Mouse (Mus musculus) ovary, postnatal 14 days (tissue): Measurements from ENCODE around the gene Trpm7.
"Not testable (repeated sequence)": the region's sequence is repeated elsewhere in the genome, so short reads cannot be mapped to it uniquely, and the experiment has no call there.

Experiments used
- DNase-seq: peaks from one replicate; pipeline ENCODE4 v3.0.0; 2022; ENCODE audit warnings: low spot score

Gene Trpm7

GRCm38 (mm10) chr2:126875871-126876796 is at the start of gene Trpm7:
Gene Trpm7, minus strand, starts transcription at chr2:126876230.
- peak; percentile 81 for DNase-seq

DNA sequence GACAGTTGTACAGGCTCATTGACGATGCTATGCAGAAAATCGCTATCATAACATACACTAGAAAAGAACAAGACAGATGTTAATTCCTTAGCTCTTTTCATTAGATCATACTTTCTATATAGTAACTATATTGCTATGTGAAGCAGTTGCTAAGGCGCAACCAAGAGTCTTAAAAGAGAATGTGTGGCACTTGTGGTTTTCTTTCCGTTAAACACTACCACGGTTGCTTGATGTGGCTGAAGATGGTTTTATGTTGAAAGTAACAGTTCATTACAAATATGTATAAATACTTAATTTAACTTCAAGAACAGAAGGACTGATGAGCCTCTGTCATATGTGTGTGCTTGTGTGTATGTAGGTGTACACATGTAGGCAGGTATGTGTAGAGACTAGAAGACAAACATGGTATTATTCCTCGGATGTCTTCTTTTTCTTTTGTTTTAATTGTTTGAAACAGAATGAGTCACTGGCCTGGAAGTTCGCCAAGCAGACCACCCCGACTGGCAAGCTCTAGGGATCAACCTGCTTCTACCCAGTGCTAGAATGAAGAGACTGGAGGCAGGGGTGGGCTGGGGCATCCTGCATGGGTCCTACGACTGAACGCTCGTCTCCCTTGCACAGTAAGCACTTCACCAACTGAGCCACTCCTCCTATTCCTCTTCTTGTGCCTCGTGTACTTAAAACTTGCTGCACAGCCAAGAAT is 44.5 kb upstream of the Trpm7 start:
- DNase-seq: no peak

- no peak for DNase-seq
Observed at GRCm38 (mm10) chr2:126916236-126916635, 40.2 kb upstream of the Trpm7 start.

DNA sequence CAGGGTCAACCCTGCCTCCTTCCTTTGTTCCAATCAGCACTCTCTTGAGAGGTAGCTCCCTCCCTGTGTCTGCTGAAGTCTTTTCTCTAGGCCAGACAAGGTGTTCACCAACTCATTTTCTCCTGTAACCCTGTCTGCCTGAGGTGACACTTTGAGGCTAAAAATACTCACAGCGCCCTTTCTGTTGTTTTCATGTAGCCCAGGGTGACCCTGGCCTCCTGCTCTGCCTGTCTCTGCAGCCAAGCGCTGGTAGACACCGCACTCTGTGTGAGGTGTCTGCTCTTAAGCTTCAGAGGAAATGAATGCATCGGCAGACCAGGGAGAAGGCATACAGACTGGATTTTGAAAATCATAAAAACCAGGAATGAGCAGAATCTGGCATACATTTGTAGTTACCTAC is 38.1 kb upstream of the Trpm7 start:
- no peak for DNase-seq

- DNase-seq: no peak
Observed at GRCm38 (mm10) chr2:126904162-126904561, 28.1 kb upstream of the Trpm7 start.

GRCm38 (mm10) chr2:126897511-126897910 is 21.5 kb upstream of the Trpm7 start:
- DNase-seq: no peak

DNA sequence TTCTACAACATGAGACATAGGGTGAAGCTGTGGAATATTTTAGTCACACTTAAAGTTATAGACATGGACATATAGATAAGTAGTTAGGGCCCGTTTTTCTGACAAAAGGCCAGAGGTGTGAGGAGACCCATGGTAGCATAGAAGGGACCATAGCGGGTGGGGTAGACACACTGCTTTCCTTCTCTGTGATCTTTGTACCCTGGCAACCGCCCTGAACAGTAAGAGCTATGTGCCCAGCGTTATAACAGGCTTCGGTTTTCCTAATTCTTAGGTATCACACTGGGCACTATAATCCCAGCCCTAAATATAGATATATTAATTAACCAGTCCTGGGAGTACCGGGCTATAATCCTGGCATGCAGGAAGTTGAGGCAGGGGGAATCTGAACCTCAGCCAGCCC is 20.9 kb upstream of the Trpm7 start:
- no peak for DNase-seq

GRCm38 (mm10) chr2:126894245-126894644 is 18.2 kb upstream of the Trpm7 start:
- DNase-seq: no peak

GRCm38 (mm10) chr2:126892316-126892715 is 16.3 kb upstream of the Trpm7 start:
- no peak for DNase-seq

DNA sequence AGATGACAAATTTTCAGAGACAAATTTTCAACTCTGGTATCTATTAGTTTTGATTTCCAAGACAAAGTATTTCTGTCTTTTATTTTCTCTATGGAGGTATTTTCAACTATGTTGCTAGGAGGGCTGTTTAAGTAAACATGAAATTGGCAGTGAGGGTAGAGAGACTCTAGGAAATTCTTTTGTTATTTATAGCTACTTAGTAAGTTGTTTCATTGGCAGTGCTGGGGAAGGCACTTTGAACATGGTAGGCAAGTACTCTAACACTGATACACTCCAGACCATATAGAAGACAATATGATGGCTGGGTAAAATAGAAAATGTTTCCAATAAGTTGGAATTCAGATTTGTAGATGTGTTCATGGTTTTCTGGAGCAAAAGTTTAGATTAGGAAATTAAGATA is 15.7 kb upstream of the Trpm7 start:
- DNase-seq: no peak

DNA sequence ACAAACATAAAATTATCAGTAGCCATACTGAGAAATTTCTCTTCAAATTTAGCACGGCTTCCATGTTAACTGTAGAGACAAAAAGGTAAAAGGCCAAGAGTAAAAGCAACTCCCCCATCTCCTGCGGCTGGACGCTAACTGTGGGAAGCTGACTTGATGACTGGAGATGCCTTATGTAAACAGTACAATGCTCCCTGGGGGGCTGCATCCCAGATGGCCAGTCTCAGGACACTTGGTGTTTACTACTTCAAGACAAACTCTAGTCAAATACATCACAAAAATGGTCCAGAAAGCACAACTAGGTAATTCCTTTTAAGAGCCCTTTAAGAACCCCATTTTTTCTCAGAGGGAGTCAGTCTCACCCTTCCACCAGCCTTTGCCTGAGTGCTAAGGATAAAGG is 11.1 kb upstream of the Trpm7 start:
- DNase-seq: no peak

DNA sequence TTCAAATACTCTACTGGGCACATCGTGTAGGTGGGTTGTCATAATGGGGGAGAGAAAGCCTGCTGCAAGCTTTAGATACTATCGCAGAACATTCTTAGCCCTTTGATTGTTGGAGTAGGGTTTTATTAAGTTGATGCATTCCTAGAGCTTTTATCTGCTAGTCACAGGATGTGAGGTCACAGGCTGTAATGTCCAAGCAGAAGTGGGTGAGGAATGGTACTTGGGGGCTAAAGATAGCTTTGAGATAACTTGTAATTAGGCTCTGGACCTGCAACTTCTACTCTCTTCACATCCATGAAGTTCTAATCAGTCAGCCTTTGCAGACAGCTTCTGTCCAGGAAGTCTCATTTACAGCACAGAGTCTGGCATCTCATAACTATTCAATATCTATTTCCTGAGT is 9.8 kb upstream of the Trpm7 start:
- DNase-seq: no peak

GRCm38 (mm10) chr2:126882711-126883110 is 6.7 kb upstream of the Trpm7 start:
- not testable (repeated sequence) for DNase-seq

- no peak for DNase-seq
Observed at GRCm38 (mm10) chr2:126877991-126878390, 2.0 kb upstream of the Trpm7 start.

DNA sequence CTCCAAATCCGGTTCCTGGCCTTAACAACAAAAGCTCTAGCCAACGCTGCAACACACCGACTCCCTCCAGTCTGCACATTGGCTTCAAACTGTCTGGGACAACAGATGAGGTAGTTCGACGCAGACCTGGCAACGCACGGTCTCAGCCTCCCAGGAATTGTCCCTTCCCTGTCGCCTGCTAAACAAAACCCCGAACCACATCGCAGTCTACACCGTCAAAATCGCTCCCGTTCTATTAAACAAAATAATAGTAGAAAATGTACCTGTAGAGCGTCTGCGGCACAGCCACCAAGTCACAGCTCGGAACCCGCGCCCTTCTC is 554 bp downstream of the Trpm7 start:
- DNase-seq: peak; percentile 29

- DNase-seq: peak; percentile 2
Observed at GRCm38 (mm10) chr2:126874809-126875515, 1.1 kb downstream of the Trpm7 start.

- no peak for DNase-seq
Observed at GRCm38 (mm10) chr2:126866301-126866700, 9.7 kb downstream of the Trpm7 start.

DNA sequence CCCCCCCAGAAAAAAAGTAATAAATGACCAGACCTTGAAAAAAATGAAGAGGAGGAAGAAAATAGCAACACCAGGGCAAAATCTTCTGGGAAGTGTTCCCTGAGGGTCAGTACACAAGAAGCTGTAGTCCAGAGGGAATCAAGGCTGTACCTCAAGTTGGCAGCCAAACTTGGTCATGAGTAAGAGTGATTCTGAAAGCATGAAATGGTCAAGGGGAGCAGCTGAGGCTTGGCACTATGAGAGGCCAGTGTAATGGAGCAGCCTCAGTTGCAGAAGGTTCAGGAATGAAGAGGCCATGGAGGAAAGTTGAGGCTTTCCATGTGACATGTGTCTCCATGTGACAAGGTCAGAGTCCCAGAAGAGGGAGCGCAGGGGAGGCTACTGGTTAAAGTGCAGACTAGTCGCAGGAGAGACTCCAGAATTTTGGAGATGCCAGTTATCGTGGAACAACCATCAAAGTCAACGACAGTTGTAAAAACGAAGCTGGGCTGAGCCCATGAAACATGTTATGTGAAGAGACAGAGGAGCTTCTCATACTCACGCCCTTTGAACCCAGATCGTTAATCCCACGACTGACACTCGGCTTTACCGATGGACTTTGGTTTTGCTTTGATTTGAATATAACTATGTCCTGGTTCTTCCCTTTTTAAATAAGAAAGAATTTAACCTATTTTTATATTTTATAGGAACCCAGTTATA is 10.4 kb downstream of the Trpm7 start:
- no peak for DNase-seq

- DNase-seq: no peak
Observed at GRCm38 (mm10) chr2:126865026-126865425, 11.0 kb downstream of the Trpm7 start.

- DNase-seq: no peak
Observed at GRCm38 (mm10) chr2:126844751-126845150, 31.3 kb downstream of the Trpm7 start.

GRCm38 (mm10) chr2:126838848-126839247 is 37.2 kb downstream of the Trpm7 start:
- no peak for DNase-seq

- DNase-seq: no peak
Observed at GRCm38 (mm10) chr2:126817414-126817813, 58.6 kb downstream of the Trpm7 start.
